Mouse (Mus musculus) neural tube, embryonic 14.5 days (tissue): ENCODE measurements around the gene Sugct. TPM values are rescaled to one million over a fixed set of nuclear protein-coding genes. Genes with fewer than 3 reads are reported as not detected.

Source experiments
- ATAC-seq: fragments of 200-750 bp; cut with Nextera tagmentation; 2 replicates; pipeline ENCODE4 v1.8.0; 2017; ENCODE audit warnings: low read depth, mild to moderate bottlenecking, moderate TSS enrichment, moderate library complexity
- H3K27ac ChIP-seq: fragments of 300-500 bp; sonication (generic); 2 replicates; pipeline ENCODE4 v1.5.1; 2014; ENCODE audit warnings: low read depth, mild to moderate bottlenecking, control low read depth, low read length, moderate library complexity, mixed read lengths
- H3K27me3 ChIP-seq: fragments of 300-500 bp; sonication (generic); 2 replicates; pipeline ENCODE4 v1.6.1; 2014; ENCODE audit warnings: low read length; ENCODE audit not compliant: control insufficient read depth, insufficient read depth
- H3K36me3 ChIP-seq: fragments of 300-500 bp; sonication (generic); 2 replicates; pipeline ENCODE4 v1.6.1; 2014; ENCODE audit warnings: low read length, mixed read lengths; ENCODE audit not compliant: control insufficient read depth, insufficient read depth
- H3K4me1 ChIP-seq: fragments of 300-500 bp; sonication (generic); 2 replicates; pipeline ENCODE4 v1.6.1; 2014; ENCODE audit warnings: low read length; ENCODE audit not compliant: control insufficient read depth, insufficient read depth
- H3K4me2 ChIP-seq: fragments of 300-500 bp; sonication (generic); 2 replicates; pipeline ENCODE4 v1.6.1; 2014; ENCODE audit warnings: mild to moderate bottlenecking, low read depth, low read length, control low read depth
- H3K4me3 ChIP-seq: fragments of 300-500 bp; sonication (generic); 2 replicates; pipeline ENCODE4 v1.5.1; 2014; ENCODE audit warnings: low read depth, low read length, control low read depth, mixed read lengths
- H3K9ac ChIP-seq: fragments of 300-500 bp; sonication (generic); replicated peaks from 2 replicates; pipeline ENCODE4 v1.6.1; 2014; ENCODE audit warnings: low read depth, mild to moderate bottlenecking, control low read depth, low read length, mixed read lengths
- H3K9me3 ChIP-seq: fragments of 300-500 bp; sonication (generic); 2 replicates; pipeline ENCODE4 v1.6.1; 2016; ENCODE audit warnings: low read length; ENCODE audit not compliant: control insufficient read depth
- WGBS: fragments of 180-500 bp; shearing (Covaris S2); extraction: QIAGEN DNeasy Blood & Tissue Kit; methylation state at CpG from one replicate; pipeline ENCODE4 v1.1.7; 2014; 5-methylcytosine and 5-hydroxymethylcytosine counted together
- polyA plus RNA-seq: library from polyadenylated mRNA; unstranded; fragments of >200 nt; fragmentation: Nextera tagmentation; extraction: Ambion mirVana; gene quantifications from 2 replicates; pipeline ENCODE4 v1.2.1, GENCODE M21; 2014

The Sugct gene
- polyA plus RNA-seq, 1 experiment from 2014 or later: 2.2 TPM

DNA sequence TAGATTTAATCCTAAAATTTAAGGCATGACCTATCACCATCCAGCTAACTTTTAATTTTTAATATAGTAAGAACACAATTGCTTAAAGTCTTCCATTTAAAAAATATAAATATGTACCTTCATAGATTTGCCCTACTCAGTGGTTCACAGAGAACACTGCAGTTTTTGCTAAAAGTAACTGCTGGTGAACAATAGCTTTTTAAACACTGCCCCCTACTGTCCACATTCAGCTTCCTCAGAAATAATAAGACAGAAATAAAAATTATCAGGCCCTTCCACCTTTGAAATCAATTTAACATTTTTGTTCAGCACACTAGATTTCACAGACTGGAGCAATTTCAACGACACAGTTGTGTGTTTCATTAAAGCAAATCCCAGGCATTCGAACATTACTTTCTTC is 53.1 kb downstream of the Sugct start:
- WGBS: 60% methylated on average over 2 of the region's 2 CpGs
- H3K9me3 ChIP-seq: no peaks in the 10 kb centered on the region
- no peak overlapping the region for H3K27ac ChIP-seq
- no peak overlapping the region for H3K9ac ChIP-seq
- H3K4me3 ChIP-seq: no peak overlapping the region
- H3K36me3 ChIP-seq: no peaks in the 10 kb centered on the region
- H3K4me1 ChIP-seq: no peaks in the 10 kb centered on the region
- ATAC-seq: no peak
- no peak overlapping the region for H3K4me2 ChIP-seq
- H3K27me3 ChIP-seq: no peaks in the 10 kb centered on the region

DNA sequence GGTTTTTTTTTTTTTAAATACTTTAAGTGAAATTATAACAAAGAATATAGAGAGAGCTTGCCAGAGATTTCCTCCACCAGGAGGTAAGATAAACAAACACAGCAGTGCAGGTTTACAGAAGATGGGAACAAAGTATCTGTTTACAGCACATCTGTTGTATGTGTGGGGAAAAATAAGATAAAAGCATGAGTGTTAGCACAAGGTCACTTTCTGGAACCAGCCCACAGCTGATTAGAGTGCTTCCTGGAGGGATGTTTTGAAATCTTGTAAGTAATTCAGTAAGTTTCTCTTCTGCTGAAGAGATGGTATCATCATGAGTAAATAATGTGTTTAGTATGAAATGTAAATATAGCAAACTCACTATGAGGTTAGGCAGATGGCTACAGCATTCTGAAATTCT is 57.3 kb downstream of the Sugct start:
- Histone ChIP-seq H3K4me2 (no peak overlapping the region), H3K4me1 (no peaks in the 10 kb centered on the region), H3K36me3 (no peaks in the 10 kb centered on the region), H3K9ac (no peak overlapping the region), H3K9me3 (no peaks in the 10 kb centered on the region), H3K4me3 (no peak overlapping the region), H3K27ac (no peak overlapping the region), H3K27me3 (no peaks in the 10 kb centered on the region)
- ATAC-seq: no peak

DNA sequence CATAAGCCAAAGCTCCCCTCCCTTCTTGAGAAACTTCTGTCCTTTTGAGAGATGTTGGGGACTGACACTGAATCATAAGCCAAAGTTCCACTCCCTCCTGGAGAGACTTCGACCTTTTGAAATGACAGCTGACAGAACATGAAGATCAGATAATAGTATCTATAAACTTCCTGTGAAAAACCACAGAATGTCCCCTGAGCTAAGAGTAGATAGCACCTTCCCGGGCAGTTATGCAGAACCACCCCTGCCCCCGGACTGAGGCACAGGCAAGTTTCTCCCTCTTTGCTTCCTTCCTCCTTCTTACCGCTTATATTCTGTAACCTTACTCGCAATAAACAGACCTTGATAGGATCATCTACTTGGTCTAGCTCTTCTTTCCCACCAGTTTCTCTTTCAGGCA is 68.2 kb downstream of the Sugct start:
- Histone ChIP-seq H3K27ac (no peak overlapping the region), H3K27me3 (no peaks in the 10 kb centered on the region), H3K9ac (no peak overlapping the region), H3K9me3 (no peaks in the 10 kb centered on the region), H3K4me1 (no peaks in the 10 kb centered on the region), H3K4me3 (no peak overlapping the region), H3K36me3 (no peaks in the 10 kb centered on the region), H3K4me2 (no peak overlapping the region)
- no peak for ATAC-seq
- 92% methylated on average over 5 of the region's 5 CpGs for WGBS

DNA sequence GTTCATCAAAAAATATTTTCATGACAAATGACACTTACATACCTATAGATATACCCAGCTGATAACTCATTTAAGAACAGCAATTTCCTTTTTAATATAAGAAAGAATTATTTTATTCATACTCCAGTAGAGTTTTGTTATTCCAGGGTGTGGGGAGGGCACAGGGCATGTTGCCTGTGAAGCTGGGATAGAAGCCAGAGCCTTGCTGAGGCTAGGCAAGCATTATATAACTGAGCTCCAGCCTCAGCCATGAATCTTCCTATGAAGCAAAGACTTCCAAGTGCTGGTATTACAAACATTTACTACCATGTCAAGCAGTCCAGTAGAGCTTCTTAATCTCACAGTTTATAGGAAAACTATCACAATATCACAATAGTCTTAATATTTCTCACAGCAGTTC is 70.4 kb downstream of the Sugct start:
- Histone ChIP-seq H3K4me3 (no peak overlapping the region), H3K4me1 (no peaks in the 10 kb centered on the region), H3K36me3 (no peaks in the 10 kb centered on the region), H3K27ac (no peak overlapping the region), H3K27me3 (no peaks in the 10 kb centered on the region), H3K4me2 (no peak overlapping the region), H3K9ac (no peak overlapping the region), H3K9me3 (no peaks in the 10 kb centered on the region)
- ATAC-seq: no peak

DNA sequence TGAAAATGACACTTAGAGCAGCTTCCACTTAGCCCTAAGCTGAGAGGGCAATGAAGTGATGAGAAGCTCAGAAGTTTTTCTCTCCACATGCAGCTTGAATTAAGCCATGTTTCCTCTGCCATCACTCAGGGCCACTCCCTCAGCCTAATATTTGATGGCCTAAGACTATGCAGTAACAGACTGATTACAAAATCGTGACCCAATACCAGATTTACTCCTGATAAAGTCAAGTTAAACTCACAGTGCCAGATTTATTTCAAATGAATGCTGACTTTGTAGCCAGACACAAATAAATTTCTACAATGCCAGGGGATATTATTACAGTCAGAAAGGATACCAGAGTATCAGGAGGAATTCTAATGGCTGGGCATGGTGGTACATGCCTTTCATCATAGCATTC is 89.1 kb downstream of the Sugct start:
- Histone ChIP-seq H3K36me3 (no peaks in the 10 kb centered on the region), H3K27me3 (no peaks in the 10 kb centered on the region), H3K9me3 (no peaks in the 10 kb centered on the region), H3K9ac (no peak overlapping the region), H3K27ac (no peak overlapping the region), H3K4me3 (no peak overlapping the region), H3K4me2 (no peak overlapping the region), H3K4me1 (no peaks in the 10 kb centered on the region)
- ATAC-seq: no peak
- WGBS: 83% methylated on average over 1 of the region's 1 CpGs

DNA sequence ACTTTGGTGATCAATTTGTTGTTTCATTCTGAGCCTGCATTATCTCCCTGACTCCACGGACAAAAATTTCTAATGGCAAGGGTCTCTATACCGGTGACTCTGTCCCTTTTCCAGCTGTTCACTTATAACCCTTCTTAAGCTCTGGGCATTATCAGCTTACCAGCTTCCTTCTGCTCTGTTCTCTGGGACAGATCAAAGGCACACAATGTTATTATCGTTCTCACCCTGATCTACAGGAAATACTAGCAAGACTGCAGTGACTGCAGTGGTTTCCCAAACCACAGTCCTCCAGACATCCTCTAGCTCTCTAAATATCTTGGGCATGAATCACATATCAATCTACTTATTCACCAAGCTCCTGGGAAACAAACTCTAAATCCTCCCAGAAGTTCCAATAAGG is 90.7 kb downstream of the Sugct start:
- H3K36me3 ChIP-seq: no peaks in the 10 kb centered on the region
- 82% methylated on average over 3 of the region's 3 CpGs for WGBS

DNA sequence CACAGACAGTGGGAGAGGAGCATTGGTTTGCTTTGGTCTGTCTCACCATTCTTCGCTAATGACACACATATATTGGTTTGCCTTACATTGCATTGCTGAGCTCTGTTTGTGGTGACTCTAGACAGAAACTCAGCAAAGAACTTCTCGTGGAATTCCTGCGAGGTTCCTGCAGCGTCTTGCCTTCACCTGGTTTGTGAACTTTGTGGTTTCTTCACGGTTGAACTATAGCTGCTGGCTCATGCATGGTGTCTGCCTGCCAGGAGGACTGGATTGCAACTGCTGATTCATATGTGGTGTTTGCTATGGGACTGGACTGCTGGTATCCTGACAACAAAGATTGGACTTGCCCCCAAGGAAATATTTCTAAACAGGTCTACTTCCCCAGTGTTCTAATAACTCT is 91.6 kb downstream of the Sugct start:
- Histone ChIP-seq H3K4me3 (no peak overlapping the region), H3K36me3 (no peaks in the 10 kb centered on the region), H3K4me1 (no peaks in the 10 kb centered on the region), H3K4me2 (no peak overlapping the region), H3K27me3 (no peaks in the 10 kb centered on the region), H3K9ac (no peak overlapping the region), H3K9me3 (no peaks in the 10 kb centered on the region), H3K27ac (no peak overlapping the region)
- no peak for ATAC-seq
- 91% methylated on average over 5 of the region's 5 CpGs for WGBS

More for the DNA sequence above, 90.7 kb downstream of the Sugct start:
- H3K4me2 ChIP-seq: no peak overlapping the region
- no peaks in the 10 kb centered on the region for H3K9me3 ChIP-seq
- H3K27me3 ChIP-seq: no peaks in the 10 kb centered on the region
- H3K27ac ChIP-seq: no peak overlapping the region
- H3K9ac ChIP-seq: no peak overlapping the region
- no peak overlapping the region for H3K4me3 ChIP-seq
- H3K4me1 ChIP-seq: no peaks in the 10 kb centered on the region
- no peak for ATAC-seq

DNA sequence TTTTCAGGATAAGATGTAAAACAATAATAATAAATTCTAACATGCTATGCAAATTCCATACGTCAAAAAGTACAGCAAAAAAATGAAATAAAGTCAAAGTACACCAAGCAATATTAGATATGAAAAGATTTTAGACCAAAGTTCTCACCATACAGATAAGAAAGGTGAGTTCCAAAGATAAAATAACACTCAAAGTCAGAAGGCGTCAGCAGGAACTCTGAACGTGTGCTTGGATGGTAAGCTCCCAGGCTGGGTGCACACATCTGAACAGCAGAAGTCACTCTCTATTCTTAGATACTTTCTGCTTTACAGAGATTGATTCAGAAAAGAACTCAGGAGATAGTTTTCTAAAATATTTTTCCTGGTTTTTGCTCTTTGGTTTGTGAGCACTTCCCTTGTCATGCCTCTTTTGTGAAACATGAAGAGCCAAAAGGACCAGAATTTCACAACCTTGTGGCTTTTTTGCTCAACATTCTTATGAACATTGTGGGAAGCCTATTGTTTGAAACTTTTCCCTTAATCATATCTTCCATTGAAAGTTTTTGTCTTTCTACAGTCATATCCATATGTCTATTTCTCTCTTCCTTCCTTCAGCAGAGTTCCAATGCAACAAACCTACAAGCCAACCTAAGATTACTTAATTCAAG is 110.0 kb downstream of the Sugct start:
- Histone ChIP-seq H3K27me3 (no peaks in the 10 kb centered on the region), H3K4me1 (no peaks in the 10 kb centered on the region), H3K36me3 (no peaks in the 10 kb centered on the region), H3K4me3 (no peak overlapping the region), H3K4me2 (no peak overlapping the region), H3K9me3 (no peaks in the 10 kb centered on the region), H3K27ac (no peak overlapping the region), H3K9ac (no peak overlapping the region)
- no peak for ATAC-seq
- 55% methylated on average over 3 of the region's 3 CpGs for WGBS

DNA sequence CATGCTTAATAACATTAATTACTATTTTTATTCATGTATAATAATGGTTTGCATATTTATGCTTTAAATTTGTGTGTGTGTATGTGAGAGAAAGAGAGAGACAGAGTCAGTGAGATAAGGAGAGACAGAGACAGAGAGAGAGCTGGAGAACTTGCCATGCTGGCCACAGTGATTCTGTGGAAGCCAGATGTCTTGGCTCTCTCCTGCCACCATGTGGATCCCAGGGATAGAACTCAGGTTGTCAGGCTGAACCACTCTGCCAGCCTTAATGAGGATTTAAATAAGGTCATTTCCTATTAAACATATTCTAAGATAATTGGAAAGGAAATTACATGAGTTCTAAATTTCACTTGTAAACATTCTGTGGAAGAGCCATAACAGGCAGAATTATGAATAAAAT is 110.5 kb downstream of the Sugct start:
- no peak overlapping the region for H3K27ac ChIP-seq
- no peak overlapping the region for H3K9ac ChIP-seq
- no peak overlapping the region for H3K4me2 ChIP-seq
- no peak overlapping the region for H3K4me3 ChIP-seq
- H3K4me1 ChIP-seq: no peaks in the 10 kb centered on the region
- no peaks in the 10 kb centered on the region for H3K36me3 ChIP-seq
- no peaks in the 10 kb centered on the region for H3K27me3 ChIP-seq
- no peaks in the 10 kb centered on the region for H3K9me3 ChIP-seq
- ATAC-seq: peak; percentile 77; the same call in 1 of the 2 replicates

DNA sequence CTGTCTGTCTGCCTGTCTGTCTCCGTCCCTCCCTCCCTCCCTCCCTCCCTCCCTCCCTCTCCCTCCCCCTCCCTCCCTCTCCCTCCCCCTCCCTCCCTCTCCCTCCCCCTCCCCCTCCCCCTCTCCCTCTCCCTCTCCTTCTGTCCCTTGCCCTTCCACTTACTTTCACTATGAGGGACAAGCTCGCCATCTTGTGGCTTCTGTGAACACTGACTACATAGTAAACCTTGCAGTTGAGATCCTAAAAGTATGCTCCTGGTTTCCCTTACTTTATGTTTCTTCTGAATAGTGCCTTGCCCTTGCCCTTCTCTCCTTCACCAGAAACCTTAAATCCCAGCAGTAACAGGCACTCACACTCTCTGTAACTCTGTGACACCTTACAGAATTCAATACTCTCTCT is 113.7 kb downstream of the Sugct start:
- ATAC-seq: no peak
- WGBS: 43% methylated on average over 2 of the region's 2 CpGs
- no peaks in the 10 kb centered on the region for H3K9me3 ChIP-seq
- H3K9ac ChIP-seq: no peak overlapping the region
- no peaks in the 10 kb centered on the region for H3K27me3 ChIP-seq
- H3K36me3 ChIP-seq: no peaks in the 10 kb centered on the region
- H3K4me3 ChIP-seq: no peak overlapping the region
- no peak overlapping the region for H3K4me2 ChIP-seq
- H3K4me1 ChIP-seq: no peaks in the 10 kb centered on the region
- no peak overlapping the region for H3K27ac ChIP-seq
